Mouse (Mus musculus): Measurements from ENCODE around the gene D130043K22Rik.

The D130043K22Rik gene

DNA sequence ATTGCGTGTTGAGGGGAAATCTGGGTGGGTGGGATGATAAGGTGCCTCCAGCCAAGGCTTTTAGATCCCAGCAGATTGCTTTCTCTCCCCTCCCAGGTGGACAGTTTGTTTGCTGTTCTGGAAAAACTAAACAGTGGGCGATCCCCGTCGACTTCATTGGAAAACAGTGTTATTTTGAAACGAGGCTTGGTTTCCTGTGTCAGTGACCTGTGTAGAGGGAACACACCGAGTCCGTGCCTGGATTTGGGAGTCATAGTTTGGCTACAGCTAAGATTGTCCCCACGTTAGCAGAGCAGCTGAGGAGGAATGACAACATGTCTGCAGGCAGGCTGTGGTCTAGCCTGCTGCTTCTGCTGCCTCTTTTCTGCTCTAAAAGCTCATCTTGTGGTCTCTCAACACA lies 98.4 kb downstream of the D130043K22Rik start:
- in situ Hi-C loops (cut with MseI, MboI): no loop called here

DNA sequence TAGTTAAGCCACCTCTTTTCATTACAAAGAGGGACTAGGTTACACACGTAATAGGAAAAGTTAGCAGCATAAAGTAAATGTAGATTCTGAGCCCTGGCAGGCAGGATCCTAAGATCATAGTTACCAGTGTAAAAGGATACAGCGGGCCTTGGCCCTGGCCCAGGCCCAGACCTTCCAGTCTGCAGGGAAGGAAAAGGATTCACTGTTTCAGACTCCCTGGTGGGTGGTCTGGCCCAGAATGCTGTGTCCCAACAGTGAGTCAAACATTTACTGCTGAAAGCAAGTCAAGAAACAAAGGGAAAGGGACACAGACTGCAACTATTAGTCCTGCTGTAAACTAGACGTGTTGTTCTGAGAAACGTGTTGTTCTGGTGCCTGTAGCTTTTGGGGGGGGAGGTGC lies 100.6 kb downstream of the D130043K22Rik start:
- in situ Hi-C loops (cut with MseI, MboI): no loop called here

DNA sequence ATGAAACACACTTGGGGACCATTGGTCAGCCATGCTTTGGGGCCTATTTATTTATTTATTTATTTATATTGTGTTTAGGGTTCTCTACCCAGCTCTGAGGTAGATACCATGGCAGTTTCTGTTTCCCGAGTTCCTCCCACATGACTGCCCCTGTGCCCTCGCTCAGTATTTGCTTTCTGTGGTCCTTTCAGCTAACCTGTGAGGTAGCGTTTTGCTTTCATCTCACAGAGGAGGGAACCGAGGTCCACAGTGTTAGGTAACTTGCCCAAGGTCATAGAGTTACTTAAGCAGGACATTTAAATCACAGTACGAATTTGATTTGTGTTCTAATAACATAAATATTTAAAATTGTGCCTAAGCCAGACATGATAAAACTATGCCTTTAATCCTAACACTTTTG lies 102.2 kb downstream of the D130043K22Rik start:
- in situ Hi-C loops (cut with MseI, MboI): no loop called here

DNA sequence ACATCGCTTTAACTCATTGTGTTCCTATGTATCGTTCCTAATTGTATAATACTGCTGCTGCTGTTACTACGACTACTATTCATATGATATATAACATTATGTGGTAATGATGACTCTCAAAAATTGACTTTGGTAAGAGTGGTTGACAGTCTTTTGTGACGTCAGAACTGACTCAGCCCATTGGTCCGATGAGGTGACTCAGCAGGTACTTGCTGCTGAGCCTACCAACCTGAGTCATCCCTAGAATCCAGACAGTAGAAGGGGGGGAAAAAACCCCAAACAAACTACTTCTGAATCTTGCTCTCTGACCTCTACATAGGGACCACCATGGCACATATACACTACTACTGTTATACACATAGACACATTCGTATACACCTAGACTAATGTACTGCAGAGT lies 103.9 kb downstream of the D130043K22Rik start:
- in situ Hi-C loops (cut with MseI, MboI): no loop called here

Measured in mouse trophoblast stem cell (cell line).